Mouse (Mus musculus) spleen, adult 2 months (tissue): ENCODE measurements at regions not wholly inside any gene's neighbourhood (a gene's known extent, or its start where the extent isn't known, plus 50 kb on each side); places are given as distances from the start of the nearest gene placed in this dataset.
A peak's percentile ranks its signal among the peaks of the same experiment; 100 is the strongest.

Experiments
- CTCF ChIP-seq: fragments of 200-500 bp; IDR thresholded peaks from 2 replicates; pipeline ENCODE4 v1.5.1; 2011; ENCODE audit warnings: mild to moderate bottlenecking, inconsistent platforms; ENCODE audit not compliant: insufficient read depth, insufficient read length, insufficient replicate concordance; ENCODE audit errors: extremely low read depth
- POLR2A ChIP-seq: fragments of 200-500 bp; IDR thresholded peaks from 2 replicates; pipeline ENCODE4 v1.6.1; 2011; ENCODE audit warnings: low read depth, low read length, inconsistent platforms

GRCm38 (mm10) chr15:72205950-72206349, 1628.4 kb upstream of the Gm6569 start:
- TF ChIP-seq CTCF (0 out of 2 replicates have a peak, but pooled peaks have one; percentile 26), POLR2A (no peak)
